Mouse (Mus musculus): Measurements from ENCODE around the gene Ap3m1. TPM values are rescaled to one million over a fixed set of nuclear protein-coding genes. Genes with fewer than 3 reads are reported as not detected.

Gene Ap3m1
- polyA plus RNA-seq, 1 experiment from 2014 or later, result 51.0 TPM

- DNase-seq (ENCODE audit: low spot score), result peak; percentile 65
These were observed 33.3 kb downstream of the Ap3m1 start for GRCm38 (mm10) chr14:21018977-21019376.

GRCm38 (mm10) chr14:21017871-21018270 is 34.4 kb downstream of the Ap3m1 start:
- DNase-seq (ENCODE audit: low spot score), result no peak

- no peak for DNase-seq (ENCODE audit: low spot score)
These were observed 38.4 kb downstream of the Ap3m1 start for GRCm38 (mm10) chr14:21013800-21014334.

GRCm38 (mm10) chr14:20999617-21000016 is 52.7 kb downstream of the Ap3m1 start:
- DNase-seq (ENCODE audit: low spot score), result no peak

GRCm38 (mm10) chr14:20997548-20997947 is 54.8 kb downstream of the Ap3m1 start:
- DNase-seq (ENCODE audit: low spot score), result no peak

- no peak for DNase-seq (ENCODE audit: low spot score)
These were observed 55.9 kb downstream of the Ap3m1 start for GRCm38 (mm10) chr14:20996361-20996760.

DNA sequence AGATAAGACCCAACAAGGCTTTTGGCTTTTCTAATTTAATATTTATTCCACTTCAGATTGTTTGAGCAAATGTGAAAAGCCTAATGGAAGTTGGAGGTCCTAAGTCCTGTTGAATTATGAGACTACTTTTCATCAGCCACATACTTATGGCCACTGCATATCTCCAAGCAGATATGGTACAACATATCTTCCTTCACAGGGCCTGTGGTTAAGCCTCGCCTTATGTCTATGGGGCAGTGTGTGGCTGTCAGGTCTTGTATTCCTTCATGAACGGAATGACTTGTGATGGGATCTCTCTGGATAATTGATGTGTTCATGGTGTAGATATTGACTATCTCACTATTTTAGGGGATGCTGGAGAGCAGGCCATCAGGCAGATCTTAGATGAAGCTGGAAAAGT is 56.8 kb downstream of the Ap3m1 start:
- DNase-seq (ENCODE audit: low spot score), result no peak

DNA sequence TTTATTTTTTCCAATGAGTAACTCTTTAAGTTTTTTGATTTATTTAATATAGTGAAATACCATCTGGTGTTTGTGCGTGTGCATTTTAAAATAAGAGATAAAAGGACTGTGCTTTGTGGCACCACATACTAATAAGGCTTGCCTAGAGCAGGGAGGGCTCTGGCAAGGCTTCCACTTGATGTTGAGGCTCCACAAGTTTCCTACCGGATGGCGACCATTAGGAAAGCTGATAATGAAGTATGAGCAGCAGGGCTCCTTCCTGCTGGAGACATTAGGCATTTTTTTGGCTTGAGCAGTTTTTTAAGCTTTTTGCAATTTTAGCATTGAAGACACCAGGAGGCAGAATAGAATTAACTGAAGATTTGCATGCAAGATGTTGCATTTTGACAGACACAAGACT is 57.8 kb downstream of the Ap3m1 start:
- DNase-seq (ENCODE audit: low spot score), result no peak

- peak; percentile 48 for DNase-seq (ENCODE audit: low spot score)
These were observed 59.1 kb downstream of the Ap3m1 start for GRCm38 (mm10) chr14:20993067-20993691.

GRCm38 (mm10) chr14:20991492-20991891 is 60.8 kb downstream of the Ap3m1 start:
- no peak for DNase-seq (ENCODE audit: low spot score)

GRCm38 (mm10) chr14:20985482-20985881 is 66.8 kb downstream of the Ap3m1 start:
- no peak for DNase-seq (ENCODE audit: low spot score)

GRCm38 (mm10) chr14:20983832-20984231 is 68.5 kb downstream of the Ap3m1 start:
- DNase-seq (ENCODE audit: low spot score), result no peak

Other genes with a start within 250 kb of the Ap3m1 start
- 3.5 and 3.7 TPM in 2 replicates for gene Plau, start 215.8 kb downstream of the Ap3m1 start, polyA plus RNA-seq (2015; fragmentation: Nextera tagmentation; extraction: Ambion mirVana)
- gene Vcl, start 123.1 kb downstream of the Ap3m1 start, polyA plus RNA-seq (2015; fragmentation: Nextera tagmentation; extraction: Ambion mirVana), result 6.4 and 6.6 TPM in 2 replicates
- 98.5 and 102 TPM in 2 replicates for gene Adk, start 66 bp upstream of the Ap3m1 start, polyA plus RNA-seq (2015; fragmentation: Nextera tagmentation; extraction: Ambion mirVana)